ENCODE assay signal across 24 mouse cellular contexts in the genomic region with DNA sequence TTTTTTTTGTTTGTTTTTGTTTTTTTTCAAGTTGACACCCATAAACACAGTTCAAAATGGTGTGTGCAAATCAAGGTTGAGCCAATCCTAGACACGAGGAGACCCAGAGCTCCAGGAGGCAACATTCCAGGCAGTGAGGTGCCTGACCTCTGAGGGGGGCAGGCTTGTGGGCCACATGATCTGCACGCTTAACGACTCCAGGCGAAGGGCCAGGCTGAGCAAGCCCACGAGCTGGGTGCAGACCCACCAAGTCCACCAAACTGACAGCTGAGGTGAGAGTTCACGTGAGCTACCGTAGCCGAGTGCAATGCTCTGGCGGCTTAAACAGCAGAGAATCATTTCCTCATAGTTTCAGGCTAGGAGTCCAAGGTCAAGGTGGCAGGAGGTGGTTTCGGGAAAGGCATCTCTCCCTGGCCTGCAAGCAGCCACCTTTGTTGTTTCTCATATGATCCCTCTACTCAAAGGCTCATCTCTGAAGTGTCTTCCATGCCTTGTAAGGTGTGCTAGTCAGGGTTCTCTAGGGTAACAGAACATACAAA.
DNase-seq lines count a peak whose midpoint lies in the region; ATAC-seq and TF ChIP-seq lines count a peak whose summit lies in the region.
"Had no signal": no experiment of that assay in that cellular context is flagged by ENCODE, and none has a peak within 500 bp of the region (broad histone marks: within the 10 kb centered on the region; RNA-seq: fewer than 3 reads in every experiment).

No protein-coding gene starts in this region.

- peak overlapping the region; percentile 47 for H3K27ac ChIP-seq in heart, embryonic 10.5 days
- H3K27ac ChIP-seq in heart, adult 2 months: no peak overlapping the region
- H3K27ac ChIP-seq in kidney, postnatal 0 days: peak overlapping the region; percentile 36; the same call in 1 of the 2 replicates
- H3K27ac ChIP-seq: embryonic facial prominence, embryonic 15.5 days; gastrocnemius, adult 2 months; heart, embryonic 13.5 days; hindbrain, embryonic 14.5 days; layer of hippocampus, adult 2 months; liver, embryonic 12.5 days; midbrain, embryonic 10.5 days had no signal

- H3K4me3 ChIP-seq in heart, embryonic 10.5 days: no peak overlapping the region
- H3K4me3 ChIP-seq in heart, adult 2 months: no peak overlapping the region
- no peak overlapping the region for H3K4me3 ChIP-seq in kidney, postnatal 0 days (replicated peaks; ENCODE audit: low read depth, low read length)
- H3K4me3 ChIP-seq: embryonic facial prominence, embryonic 15.5 days; gastrocnemius, adult 2 months; heart, embryonic 13.5 days; layer of hippocampus, adult 2 months; liver, embryonic 12.5 days; midbrain, embryonic 10.5 days had no signal

- no peaks in the 10 kb centered on the region for H3K79me2 ChIP-seq in heart, adult 2 months (replicated peaks; ENCODE audit: control insufficient read depth, insufficient read depth, low read length)

- no peak overlapping the region for H3K4me2 ChIP-seq in kidney, postnatal 0 days (ENCODE audit: low read length)
- H3K4me2 ChIP-seq: embryonic facial prominence, embryonic 15.5 days; heart, embryonic 13.5 days; hindbrain, embryonic 14.5 days; liver, embryonic 12.5 days; lung, embryonic 14.5 days had no signal

- no peaks in the 10 kb centered on the region for H3K36me3 ChIP-seq in heart, embryonic 10.5 days
- H3K36me3 ChIP-seq in heart, adult 2 months (ENCODE audit: control insufficient read depth, insufficient read depth, low read length): no peaks in the 10 kb centered on the region
- no peaks in the 10 kb centered on the region for H3K36me3 ChIP-seq in kidney, postnatal 0 days (ENCODE audit: insufficient read depth, low read length)
- H3K36me3 ChIP-seq: embryonic facial prominence, embryonic 15.5 days; G1E; heart, embryonic 13.5 days; liver, embryonic 12.5 days; midbrain, embryonic 10.5 days had no signal

- intact Hi-C loops in heart, adult 2 months (cut with DNase I): no loop called here

- no peaks in the 10 kb centered on the region for H3K27me3 ChIP-seq in heart, embryonic 10.5 days (ENCODE audit: insufficient read depth, poor library complexity, severe bottlenecking)
- no peaks in the 10 kb centered on the region for H3K27me3 ChIP-seq in heart, adult 2 months (ENCODE audit: control insufficient read depth, insufficient read depth, low read length)
- H3K27me3 ChIP-seq in kidney, postnatal 0 days (ENCODE audit: insufficient read depth, low read length): no peaks in the 10 kb centered on the region
- H3K27me3 ChIP-seq: embryonic facial prominence, embryonic 15.5 days; heart, embryonic 13.5 days; liver, embryonic 12.5 days had no signal

- no peaks in the 10 kb centered on the region for H3K9me3 ChIP-seq in heart, embryonic 10.5 days
- no peaks in the 10 kb centered on the region for H3K9me3 ChIP-seq in kidney, postnatal 0 days (replicated peaks; ENCODE audit: low read length)
- H3K9me3 ChIP-seq: embryonic facial prominence, embryonic 15.5 days; heart, embryonic 13.5 days; liver, embryonic 12.5 days; midbrain, embryonic 10.5 days had no signal

- 61% methylated on average over 10 of the region's 10 CpGs for WGBS in heart, embryonic 10.5 days
- WGBS in heart, adult 2 months: 80% methylated on average over 10 of the region's 10 CpGs
- 27% methylated on average over 10 of the region's 10 CpGs for WGBS in kidney, postnatal 0 days

- peaks cover 56% of the 10 kb centered on the region for H3K4me1 ChIP-seq in heart, embryonic 10.5 days
- peaks cover 5% of the 10 kb centered on the region for H3K4me1 ChIP-seq in heart, adult 2 months (ENCODE audit: control insufficient read depth, insufficient read depth, low read length)
- H3K4me1 ChIP-seq in kidney, postnatal 0 days (replicated peaks; ENCODE audit: insufficient read depth, low read length): peaks cover 18% of the 10 kb centered on the region
- H3K4me1 ChIP-seq: liver, embryonic 12.5 days had no signal

- no peak for DNase-seq in heart, embryonic 10.5 days (ENCODE audit: low spot score)
- no peak for DNase-seq in heart, adult 2 months
- peak; percentile 63 for DNase-seq in kidney, adult 18-20 months
- DNase-seq in kidney, postnatal 0 days (ENCODE audit: low spot score): peak; percentile 42
- peak; percentile 26 for DNase-seq in mesoderm, embryonic 11.5 days (ENCODE audit: low read depth, low spot score)
- DNase-seq in right cerebral cortex, adult 2 months (ENCODE audit: low spot score in 2 of 2): no peak
- no peak for DNase-seq in frontal cortex, postnatal 36 days (ENCODE audit: low spot score in 2 of 2)
- DNase-seq in spleen, postnatal 14 days (ENCODE audit: low spot score in 2 of 2): no peak
- DNase-seq: cerebellum, adult 9-10 months; forebrain, postnatal 0 days; gastrocnemius, adult 2 months; layer of hippocampus, postnatal 36 days; lung, embryonic 14.5 days; lung, postnatal 4 days; retina, postnatal 1 day; right cerebral cortex, postnatal 4 days; thymus, postnatal 4 days had no signal

- no peak for TF ChIP-seq CTCF in heart, adult 2 months (IDR thresholded peaks at IDR 0.05)
- TF ChIP-seq CTCF in kidney, postnatal 0 days (IDR thresholded peaks at IDR 0.05; ENCODE audit: low read depth): no peak

- H3K9ac ChIP-seq in heart, adult 2 months (ENCODE audit: low read depth, low read length): no peak overlapping the region
- H3K9ac ChIP-seq in kidney, postnatal 0 days (ENCODE audit: low read depth, low read length): no peak overlapping the region
- H3K9ac ChIP-seq: embryonic facial prominence, embryonic 15.5 days; forebrain, postnatal 0 days; heart, embryonic 13.5 days; hindbrain, embryonic 14.5 days; liver, embryonic 12.5 days; lung, embryonic 14.5 days had no signal

- TF ChIP-seq POLR2A in heart, adult 2 months (IDR thresholded peaks at IDR 0.05; ENCODE audit: insufficient read depth, low read depth, low read length): no peak

- no peak for TF ChIP-seq EP300 in heart, adult 2 months (IDR thresholded peaks at IDR 0.05; ENCODE audit: insufficient read depth, low read depth, low read length)

- ATAC-seq in kidney, postnatal 0 days (replicated peaks; ENCODE audit: low FRiP score, low read depth): peak; percentile 67
- ATAC-seq: forebrain, postnatal 0 days; liver, embryonic 12.5 days had no signal

Comparison
In these comparisons a context has a peak if more than half of its experiments do, and no peak if none do; other contexts are left out.
1. DNase-seq: peak in kidney, adult 18-20 months (single experiment), kidney, postnatal 0 days (single experiment) and mesoderm, embryonic 11.5 days (single experiment); none in heart, embryonic 10.5 days (single experiment), heart, adult 2 months (0 of 2), right cerebral cortex, adult 2 months (0 of 2), frontal cortex, postnatal 36 days (0 of 2) and spleen, postnatal 14 days (0 of 2).